Mouse (Mus musculus) small intestine, adult 2 months (tissue): Measurements from ENCODE around the gene Glb1l. TPM values are rescaled to one million over a fixed set of nuclear protein-coding genes. Genes with fewer than 3 reads are reported as not detected.

Source experiments
- H3K27ac ChIP-seq: fragments of 200-500 bp; 2 replicates; pipeline ENCODE4 v1.5.1; 2012; ENCODE audit warnings: low read depth, low read length, control low read depth, inconsistent platforms; ENCODE audit not compliant: insufficient read depth
- H3K27me3 ChIP-seq: fragments of 200-500 bp; 2 replicates; pipeline ENCODE4 v1.6.1; 2012; ENCODE audit warnings: mild to moderate bottlenecking, moderate library complexity, low read length, inconsistent platforms; ENCODE audit not compliant: control insufficient read depth, insufficient read depth
- H3K36me3 ChIP-seq: fragments of 200-500 bp; 2 replicates; pipeline ENCODE4 v1.6.1; 2012; ENCODE audit warnings: mild to moderate bottlenecking, low read length, control low read depth, inconsistent platforms; ENCODE audit not compliant: control insufficient read depth, insufficient read depth
- H3K4me1 ChIP-seq: fragments of 200-500 bp; 2 replicates; pipeline ENCODE4 v1.6.1; 2012; ENCODE audit warnings: low read length, inconsistent platforms, mixed read lengths; ENCODE audit not compliant: control insufficient read depth, insufficient read depth, insufficient read length
- H3K4me3 ChIP-seq: fragments of 200-500 bp; 2 replicates; pipeline ENCODE4 v1.5.1; 2012; ENCODE audit warnings: low read depth, mild to moderate bottlenecking, control low read depth, inconsistent platforms, low read length, moderate library complexity
- CTCF ChIP-seq: fragments of 200-500 bp; IDR thresholded peaks from 2 replicates; pipeline ENCODE4 v1.5.1; 2012; ENCODE audit warnings: low read depth, mild to moderate bottlenecking, control low read depth, inconsistent platforms, low read length, moderate library complexity, mixed read lengths; ENCODE audit not compliant: insufficient replicate concordance, insufficient read length; ENCODE audit errors: extremely low read depth
- POLR2A ChIP-seq: fragments of 200-500 bp; IDR thresholded peaks from 2 replicates; pipeline ENCODE4 v1.6.1; 2012; ENCODE audit warnings: low read depth, mild to moderate bottlenecking, control low read depth, inconsistent platforms, low read length, moderate library complexity
- WGBS: fragments of 180-500 bp; shearing (Covaris S2); methylation state at CpG from one replicate; pipeline ENCODE4 v1.1.7; 2018; 5-methylcytosine and 5-hydroxymethylcytosine counted together
- polyA plus RNA-seq: library from polyadenylated mRNA; depleted of rRNA; stranded (reverse); fragments of >200 nt; gene quantifications from 2 replicates; pipeline ENCODE4 v1.2.3, GENCODE M21; 2012; rRNA removed

Glb1l gene
- polyA plus RNA-seq = 0.74 and 1.1 TPM in 2 replicates

DNA sequence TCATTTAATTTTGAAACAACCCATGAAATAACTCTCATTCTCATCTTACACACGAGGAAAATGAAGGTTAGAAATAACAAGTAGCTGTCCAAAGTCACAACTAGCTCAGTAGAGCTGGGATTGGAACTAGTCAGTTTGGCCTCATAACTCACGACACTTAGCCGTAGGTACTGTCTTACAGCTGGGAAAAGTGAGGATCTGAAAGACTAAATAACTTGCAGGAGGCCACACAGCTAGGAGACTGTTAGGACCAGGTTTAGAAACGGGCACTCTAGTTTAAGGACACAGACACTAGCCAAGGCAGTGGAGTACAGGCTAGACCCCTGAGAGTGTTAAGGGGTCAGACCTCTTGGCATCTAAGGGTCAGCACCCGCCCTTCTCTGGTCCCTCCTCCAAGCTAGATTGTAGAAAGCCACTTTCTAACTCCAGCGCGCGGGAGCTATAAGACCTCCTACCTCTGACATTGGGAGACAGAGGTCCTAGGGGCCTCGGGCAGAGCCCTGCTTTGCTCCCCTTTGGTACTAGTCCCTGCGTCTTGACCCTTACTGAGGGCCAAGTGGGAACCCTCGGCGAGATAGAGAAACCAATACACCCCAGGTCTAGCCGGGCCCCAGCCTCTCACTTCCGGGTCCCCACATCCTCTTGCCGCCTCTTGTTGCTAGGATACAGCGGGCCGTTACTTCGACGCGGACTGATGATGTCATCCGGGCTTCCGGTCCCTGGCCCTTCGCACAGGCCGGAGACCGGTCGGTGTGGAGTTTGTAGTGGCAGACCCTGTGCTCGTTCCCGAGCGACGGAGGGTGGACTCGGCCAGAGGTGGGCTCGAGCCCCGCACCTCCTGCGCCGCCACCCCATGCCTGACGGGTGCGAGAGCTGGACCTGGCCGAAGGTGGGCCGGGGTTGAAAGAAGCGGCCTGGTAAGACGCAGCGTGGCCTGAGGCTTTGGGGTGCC is at the start of gene Glb1l, which contains the start of gene Stk16:
Glb1l (minus strand) TSS at position 678 of the 952 bp plus-strand sequence.
Stk16 (plus strand) TSS at position 703 of the 952 bp plus-strand sequence.
- Histone ChIP-seq H3K36me3 (peaks cover 28% of the 10 kb centered on the region), H3K27ac (peak within 1 kb of the TSS; percentile 49), H3K4me1 (peaks cover 32% of the 10 kb centered on the region), H3K27me3 (no peaks in the 10 kb centered on the region), H3K4me3 (peak within 1 kb of the TSS; percentile 88)
- whole genome bisulfite sequencing = 4% methylated on average over 42 of the region's 42 CpGs
- TF ChIP-seq POLR2A = peak; percentile 67
- no peak for TF ChIP-seq CTCF

GRCm38 (mm10) chr1:75255516-75256046 is 45.0 kb upstream of the Glb1l start:
- no peaks in the 10 kb centered on the region for H3K36me3 ChIP-seq
- no peak overlapping the region for H3K27ac ChIP-seq
- TF ChIP-seq CTCF (no peak), POLR2A (no peak)
- no peaks in the 10 kb centered on the region for H3K27me3 ChIP-seq
- no peak overlapping the region for H3K4me3 ChIP-seq
- 58% methylated on average over 10 of the region's 10 CpGs for WGBS
- peaks cover 7% of the 10 kb centered on the region for H3K4me1 ChIP-seq

GRCm38 (mm10) chr1:75254625-75255013 is 44.0 kb upstream of the Glb1l start:
- H3K4me1 ChIP-seq = peaks cover 7% of the 10 kb centered on the region
- WGBS = 72% methylated on average over 8 of the region's 8 CpGs
- H3K4me3 ChIP-seq = no peak overlapping the region
- H3K27ac ChIP-seq = no peak overlapping the region
- H3K36me3 ChIP-seq = no peaks in the 10 kb centered on the region
- no peak for TF ChIP-seq CTCF
- TF ChIP-seq POLR2A = no peak
- no peaks in the 10 kb centered on the region for H3K27me3 ChIP-seq

- 60% methylated on average over 16 of the region's 16 CpGs for WGBS
- no peak for TF ChIP-seq POLR2A
- TF ChIP-seq CTCF = peak; percentile 69; the same call in 1 of the 2 replicates
- H3K36me3 ChIP-seq = no peaks in the 10 kb centered on the region
- no peaks in the 10 kb centered on the region for H3K27me3 ChIP-seq
- no peak overlapping the region for H3K27ac ChIP-seq
- H3K4me1 ChIP-seq = peaks cover 7% of the 10 kb centered on the region
- H3K4me3 ChIP-seq = no peak overlapping the region
Measured at GRCm38 (mm10) chr1:75253849-75254624, 43.4 kb upstream of the Glb1l start.

GRCm38 (mm10) chr1:75253029-75253428 is 42.4 kb upstream of the Glb1l start:
- Histone ChIP-seq H3K36me3 (no peaks in the 10 kb centered on the region), H3K4me1 (peaks cover 12% of the 10 kb centered on the region), H3K27me3 (no peaks in the 10 kb centered on the region), H3K27ac (no peak overlapping the region), H3K4me3 (no peak overlapping the region)
- 81% methylated on average over 16 of the region's 16 CpGs for WGBS
- TF ChIP-seq POLR2A = no peak
- no peak for TF ChIP-seq CTCF

DNA sequence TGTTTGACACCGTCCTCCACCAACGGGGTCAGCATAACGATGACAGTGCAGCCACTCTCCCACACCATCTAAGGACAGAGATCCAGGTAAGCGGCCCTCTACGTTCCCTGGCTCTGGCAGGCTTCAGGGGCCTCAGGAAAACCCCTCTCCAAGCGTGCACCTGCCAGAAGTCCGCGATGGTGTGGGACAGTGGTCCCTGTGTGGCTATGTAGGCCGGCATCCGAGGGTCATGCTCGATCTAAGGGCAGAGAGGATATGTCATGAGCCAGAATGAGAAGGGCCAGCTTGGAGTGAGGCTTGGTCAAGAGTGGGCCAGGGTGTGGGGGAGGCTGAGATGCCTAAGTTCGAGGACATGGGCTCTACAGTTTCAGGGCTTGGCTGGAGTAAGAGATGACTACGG is 41.7 kb upstream of the Glb1l start:
- Histone ChIP-seq H3K4me1 (peaks cover 12% of the 10 kb centered on the region), H3K27me3 (no peaks in the 10 kb centered on the region), H3K4me3 (no peak overlapping the region), H3K36me3 (no peaks in the 10 kb centered on the region), H3K27ac (no peak overlapping the region)
- WGBS = 77% methylated on average over 13 of the region's 13 CpGs
- TF ChIP-seq POLR2A (no peak), CTCF (no peak)
